13 mouse cellular contexts compared by ENCODE assay signal in genomic region chr17:25415421-25415913, GRCm38 (mm10). TPM values are rescaled to one million over a fixed set of nuclear protein-coding genes. Genes with fewer than 3 reads are reported as not detected.
DNase-seq lines count a peak whose midpoint lies in the region; ATAC-seq and TF ChIP-seq lines count a peak whose summit lies in the region.
"Had no signal": no experiment of that assay in that cellular context is flagged by ENCODE, and none has a peak within 500 bp of the region (broad histone marks: within the 10 kb centered on the region; RNA-seq: fewer than 3 reads in every experiment).

No protein-coding gene starts in this region.

- H3K27me3 ChIP-seq in heart, postnatal 0 days (ENCODE audit: control insufficient read depth, insufficient read depth, low read length): no peaks in the 10 kb centered on the region
- no peaks in the 10 kb centered on the region for H3K27me3 ChIP-seq in embryonic facial prominence, embryonic 11.5 days (ENCODE audit: control insufficient read depth, insufficient read depth, low read length)
- no peaks in the 10 kb centered on the region for H3K27me3 ChIP-seq in hindbrain, embryonic 12.5 days
- H3K27me3 ChIP-seq in midbrain, embryonic 16.5 days (ENCODE audit: control insufficient read depth, insufficient read depth, low read depth, low read length): no peaks in the 10 kb centered on the region

- WGBS in heart, postnatal 0 days: 17% methylated on average over 5 of the region's 6 CpGs
- WGBS in embryonic facial prominence, embryonic 11.5 days: 1% methylated on average over 6 of the region's 6 CpGs
- WGBS in hindbrain, embryonic 12.5 days: 4% methylated on average over 6 of the region's 6 CpGs
- 11% methylated on average over 2 of the region's 6 CpGs for WGBS in midbrain, embryonic 16.5 days

- H3K9me3 ChIP-seq in heart, postnatal 0 days (replicated peaks; ENCODE audit: control insufficient read depth, low read length): no peaks in the 10 kb centered on the region
- H3K9me3 ChIP-seq in embryonic facial prominence, embryonic 11.5 days (replicated peaks; ENCODE audit: control insufficient read depth, low read length): no peaks in the 10 kb centered on the region
- no peaks in the 10 kb centered on the region for H3K9me3 ChIP-seq in hindbrain, embryonic 12.5 days (replicated peaks)
- no peaks in the 10 kb centered on the region for H3K9me3 ChIP-seq in midbrain, embryonic 16.5 days (replicated peaks; ENCODE audit: control insufficient read depth, low read length, poor library complexity, severe bottlenecking)

- intact Hi-C loops in heart, postnatal 25 days (cut with DNase I): no loop called here
- intact Hi-C loops in left cerebral cortex, postnatal 25 days (cut with DNase I): no loop called here

- peak overlapping the region; percentile 69; the same call in 1 of the 2 replicates for H3K27ac ChIP-seq in heart, postnatal 0 days (ENCODE audit: low read depth)
- peak overlapping the region; percentile 70 for H3K27ac ChIP-seq in embryonic facial prominence, embryonic 11.5 days (replicated peaks; ENCODE audit: low read depth, low read length)
- peak overlapping the region; percentile 86 for H3K27ac ChIP-seq in hindbrain, embryonic 12.5 days
- H3K27ac ChIP-seq in midbrain, embryonic 16.5 days (ENCODE audit: low read length): peak overlapping the region; percentile 44; the same call in 1 of the 2 replicates

- H3K36me3 ChIP-seq in heart, postnatal 0 days (replicated peaks; ENCODE audit: control insufficient read depth, insufficient read depth, low read length): no peaks in the 10 kb centered on the region
- H3K36me3 ChIP-seq in embryonic facial prominence, embryonic 11.5 days (replicated peaks; ENCODE audit: control insufficient read depth, insufficient read depth, low read depth, low read length): no peaks in the 10 kb centered on the region
- H3K36me3 ChIP-seq in hindbrain, embryonic 12.5 days: no peaks in the 10 kb centered on the region
- no peaks in the 10 kb centered on the region for H3K36me3 ChIP-seq in midbrain, embryonic 16.5 days (ENCODE audit: control insufficient read depth, insufficient read depth, low read length)

- H3K4me2 ChIP-seq in heart, postnatal 0 days (ENCODE audit: low read depth, low read length): no peak overlapping the region
- peak overlapping the region; percentile 16 for H3K4me2 ChIP-seq in embryonic facial prominence, embryonic 11.5 days (ENCODE audit: low read depth, low read length)
- H3K4me2 ChIP-seq in hindbrain, embryonic 12.5 days (replicated peaks): peak overlapping the region; percentile 25
- H3K4me2 ChIP-seq in midbrain, embryonic 16.5 days (ENCODE audit: low read length): no peak overlapping the region

- DNase-seq in heart, postnatal 0 days (ENCODE audit: low spot score): no peak
- no peak for DNase-seq in heart, postnatal 25 days (ENCODE audit: low spot score)
- DNase-seq in embryonic facial prominence, embryonic 11.5 days (ENCODE audit: low spot score): peak; percentile 70
- DNase-seq in urinary bladder, postnatal 36 days (ENCODE audit: low spot score in 2 of 2): no peak
- DNase-seq in layer of hippocampus, adult 9-11 months: no peak
- no peak for DNase-seq in left cerebral cortex, postnatal 25 days (ENCODE audit: low spot score in 2 of 2)
- DNase-seq: kidney, adult 11 months; spleen, adult 18-20 months had no signal

- TF ChIP-seq CTCF in heart, postnatal 0 days (IDR thresholded peaks at IDR 0.05; ENCODE audit: low read depth): no peak

- TF ChIP-seq EP300 in heart, postnatal 0 days (IDR thresholded peaks at IDR 0.05; ENCODE audit: low read depth): no peak

- H3K9ac ChIP-seq in heart, postnatal 0 days (replicated peaks; ENCODE audit: low read depth, low read length): peak overlapping the region; percentile 10; the same call in 1 of the 2 replicates
- peak overlapping the region; percentile 28; the same call in 1 of the 2 replicates for H3K9ac ChIP-seq in embryonic facial prominence, embryonic 11.5 days (replicated peaks; ENCODE audit: low read length)
- H3K9ac ChIP-seq in hindbrain, embryonic 12.5 days: peak overlapping the region; percentile 45
- peak overlapping the region; percentile 8; the same call in 1 of the 2 replicates for H3K9ac ChIP-seq in midbrain, embryonic 16.5 days (ENCODE audit: low read depth, low read length)

- ATAC-seq in heart, postnatal 0 days (ENCODE audit: insufficient read depth, low read depth): 0 out of 2 replicates have a peak, but pooled peaks have one; percentile 29
- peak; percentile 63 for ATAC-seq in embryonic facial prominence, embryonic 11.5 days (replicated peaks; ENCODE audit: insufficient number of reproducible peaks, low FRiP score, low TSS enrichment, low read depth)
- ATAC-seq in hindbrain, embryonic 12.5 days (ENCODE audit: low FRiP score): peak; percentile 48
- peak; percentile 40; the same call in 1 of the 2 replicates for ATAC-seq in midbrain, embryonic 16.5 days

- H3K4me1 ChIP-seq in heart, postnatal 0 days (ENCODE audit: control insufficient read depth, insufficient read depth): peaks cover 37% of the 10 kb centered on the region
- H3K4me1 ChIP-seq in embryonic facial prominence, embryonic 11.5 days (ENCODE audit: control insufficient read depth, insufficient read depth, low read length): peaks cover 24% of the 10 kb centered on the region
- peaks cover 78% of the 10 kb centered on the region for H3K4me1 ChIP-seq in hindbrain, embryonic 12.5 days
- peaks cover 54% of the 10 kb centered on the region for H3K4me1 ChIP-seq in midbrain, embryonic 16.5 days (ENCODE audit: control insufficient read depth, insufficient read depth, low read length)

- H3K4me3 ChIP-seq in heart, postnatal 0 days (ENCODE audit: low read depth, low read length): no peak overlapping the region
- H3K4me3 ChIP-seq in embryonic facial prominence, embryonic 11.5 days (ENCODE audit: low read depth, low read length): no peak overlapping the region
- no peak overlapping the region for H3K4me3 ChIP-seq in hindbrain, embryonic 12.5 days
- no peak overlapping the region for H3K4me3 ChIP-seq in midbrain, embryonic 16.5 days (ENCODE audit: low read depth, low read length)

RNA-seq across cellular contexts. Expression of gene Cacna1h, which starts 18.1 kb away (rescaled TPM):
- 39.2 and 65.9 TPM in 2 replicates for total RNA-seq in heart, postnatal 0 days (2014; rRNA removed; ENCODE audit: low replicate concordance)
- 3.1 and 3.4 TPM in 2 replicates for polyA plus RNA-seq in heart, postnatal 0 days (2015; fragmentation: Nextera tagmentation; extraction: Ambion mirVana)
- total RNA-seq in heart, postnatal 25 days (2021): 1 to 10 TPM; 6.9 to 7.3 TPM
- 3.7 TPM in 2 replicates for polyA plus RNA-seq in embryonic facial prominence, embryonic 11.5 days (2014; fragmentation: Nextera tagmentation; extraction: Ambion mirVana)
- 12.5 and 12.7 TPM in 2 replicates for polyA plus RNA-seq in hindbrain, embryonic 12.5 days (2016; fragmentation: Nextera tagmentation; extraction: Ambion mirVana)
- 10.0 and 11.5 TPM in 2 replicates for polyA plus RNA-seq in midbrain, embryonic 16.5 days (2015; fragmentation: Nextera tagmentation; extraction: Ambion mirVana)
- 10 to 100 TPM; 39.0 to 39.5 TPM for total RNA-seq in left cerebral cortex, postnatal 25 days (2021)

RNA-seq across cellular contexts. Expression of gene Tekt4, which starts 38.9 kb away (rescaled TPM):
- total RNA-seq in heart, postnatal 0 days (2014; rRNA removed; ENCODE audit: low replicate concordance): 1.3 TPM in 1 of 2 replicates, not detected in the other
- 0.23 and 1.1 TPM in 2 replicates for polyA plus RNA-seq in heart, postnatal 0 days (2015; fragmentation: Nextera tagmentation; extraction: Ambion mirVana)
- not detected for total RNA-seq in heart, postnatal 25 days (2021)
- polyA plus RNA-seq in embryonic facial prominence, embryonic 11.5 days (2014; fragmentation: Nextera tagmentation; extraction: Ambion mirVana): not detected in 2 replicates
- 1.0 and 1.7 TPM in 2 replicates for polyA plus RNA-seq in hindbrain, embryonic 12.5 days (2016; fragmentation: Nextera tagmentation; extraction: Ambion mirVana)
- polyA plus RNA-seq in midbrain, embryonic 16.5 days (2015; fragmentation: Nextera tagmentation; extraction: Ambion mirVana): 1.5 TPM in 2 replicates
- 1 to 10 TPM; 1.9 to 2.9 TPM for total RNA-seq in left cerebral cortex, postnatal 25 days (2021)
- total RNA-seq: CH12.LX; common myeloid progenitor, adult 5-6 weeks; megakaryocyte progenitor cell, adult 5-6 weeks had no signal

RNA-seq across cellular contexts. Expression of gene Tpsg1, which starts 46.4 kb away (rescaled TPM):
- not detected in 2 replicates for total RNA-seq in heart, postnatal 0 days (2014; rRNA removed; ENCODE audit: low replicate concordance)
- polyA plus RNA-seq in heart, postnatal 0 days (2015; fragmentation: Nextera tagmentation; extraction: Ambion mirVana): 0.33 and 0.56 TPM in 2 replicates
- total RNA-seq in heart, postnatal 25 days (2021): not detected
- 0.32 and 1.2 TPM in 2 replicates for polyA plus RNA-seq in embryonic facial prominence, embryonic 11.5 days (2014; fragmentation: Nextera tagmentation; extraction: Ambion mirVana)
- 0.86 TPM in 1 of 2 replicates, not detected in the other for polyA plus RNA-seq in hindbrain, embryonic 12.5 days (2016; fragmentation: Nextera tagmentation; extraction: Ambion mirVana)
- polyA plus RNA-seq in midbrain, embryonic 16.5 days (2015; fragmentation: Nextera tagmentation; extraction: Ambion mirVana): 0.29 and 0.88 TPM in 2 replicates
- total RNA-seq in left cerebral cortex, postnatal 25 days (2021): not detected
- total RNA-seq: CH12.LX; common myeloid progenitor, adult 5-6 weeks; megakaryocyte progenitor cell, adult 5-6 weeks had no signal

RNA-seq across cellular contexts. Expression of gene Tpsb2, which starts 49.4 kb away (rescaled TPM):
- total RNA-seq in heart, postnatal 0 days (2014; rRNA removed; ENCODE audit: low replicate concordance): 15.2 and 28.1 TPM in 2 replicates
- polyA plus RNA-seq in heart, postnatal 0 days (2015; fragmentation: Nextera tagmentation; extraction: Ambion mirVana): 26.2 and 35.5 TPM in 2 replicates
- 1 to 10 TPM; 1.6 to 2.2 TPM for total RNA-seq in heart, postnatal 25 days (2021)
- not detected in 2 replicates for polyA plus RNA-seq in embryonic facial prominence, embryonic 11.5 days (2014; fragmentation: Nextera tagmentation; extraction: Ambion mirVana)
- polyA plus RNA-seq in hindbrain, embryonic 12.5 days (2016; fragmentation: Nextera tagmentation; extraction: Ambion mirVana): not detected in 2 replicates
- polyA plus RNA-seq in midbrain, embryonic 16.5 days (2015; fragmentation: Nextera tagmentation; extraction: Ambion mirVana): 0.23 TPM in 1 of 2 replicates, not detected in the other
- total RNA-seq in left cerebral cortex, postnatal 25 days (2021): not detected
- total RNA-seq: CH12.LX; common myeloid progenitor, adult 5-6 weeks; megakaryocyte progenitor cell, adult 5-6 weeks had no signal

Comparison
In these comparisons a context has a peak if more than half of its experiments do, and no peak if none do; other contexts are left out.
1. H3K4me2 ChIP-seq: peak in embryonic facial prominence, embryonic 11.5 days (single experiment) and hindbrain, embryonic 12.5 days (single experiment); none in heart, postnatal 0 days (single experiment) and midbrain, embryonic 16.5 days (single experiment).
2. Peak in every context shown above with its lines, with median percentiles within 50 percentile points of each other: ATAC-seq, H3K27ac ChIP-seq and H3K9ac ChIP-seq.